Mouse (Mus musculus) thymus, adult 2 months (tissue): ENCODE data around the gene Nexn.

Experiments used
- CTCF ChIP-seq: fragments of 200-500 bp; IDR thresholded peaks from 2 replicates; pipeline ENCODE4 v1.5.1; 2012; ENCODE audit warnings: mild to moderate bottlenecking, control low read depth, low read length, moderate library complexity, borderline replicate concordance; ENCODE audit not compliant: control insufficient read depth, poor library complexity, insufficient read depth; ENCODE audit errors: extremely low read depth
- POLR2A ChIP-seq: fragments of 200-500 bp; IDR thresholded peaks from 2 replicates; pipeline ENCODE4 v1.6.1; 2012; ENCODE audit warnings: mild to moderate bottlenecking, low read length, control low read depth, moderate library complexity; ENCODE audit not compliant: control insufficient read depth, poor library complexity, insufficient read depth; ENCODE audit errors: extremely low read depth

- TF ChIP-seq POLR2A (no peak), CTCF (no peak)
These were observed 67.0 kb downstream of the Nexn start for GRCm38 (mm10) chr3:152199125-152199524.
